Mouse (Mus musculus) monocyte, adult 5-6 weeks (primary cell): ENCODE measurements around the gene Csde1. TPM values are rescaled to one million over a fixed set of nuclear protein-coding genes. Genes with fewer than 3 reads are reported as not detected.

Source experiments
- ATAC-seq: fragments of 153-309, 156-312 bp; replicated peaks from 2 replicates; pipeline ENCODE4 v1.8.0; 2017; ENCODE audit warnings: mild to moderate bottlenecking; ENCODE audit not compliant: low TSS enrichment, insufficient number of reproducible peaks, severe bottlenecking, poor library complexity, low FRiP score
- total RNA-seq: library from RNA; stranded (forward); fragments of 200-1000, 200-491, 200-594 nt; gene quantifications from 3 replicates; pipeline ENCODE4 v1.2.3, GENCODE M21; 2017

Gene Csde1
- total RNA-seq, 1 experiment from 2014 or later: 853 TPM

GRCm38 (mm10) chr3:103056016-103056595 is 35.9 kb downstream of the Csde1 start:
- ATAC-seq: no peak

- peak; percentile 25; the same call in 1 of the 2 replicates for ATAC-seq
These were observed 37.5 kb downstream of the Csde1 start for GRCm38 (mm10) chr3:103057752-103058151.

- peak; percentile 91 for ATAC-seq
These were observed 38.3 kb downstream of the Csde1 start, which contains the start of gene Nras for GRCm38 (mm10) chr3:103058207-103059157. Gene Nras, plus strand, starts transcription at chr3:103058285.

- no peak for ATAC-seq
These were observed 46.7 kb downstream of the Csde1 start for GRCm38 (mm10) chr3:103066927-103067326.

- ATAC-seq: no peak
These were observed 48.7 kb downstream of the Csde1 start for GRCm38 (mm10) chr3:103068971-103069370.

- ATAC-seq: no peak
These were observed 53.5 kb downstream of the Csde1 start, which contains the start of gene Ampd1 for GRCm38 (mm10) chr3:103073771-103074170. Gene Ampd1, plus strand, starts transcription at chr3:103074014.

- no peak for ATAC-seq
These were observed 55.6 kb downstream of the Csde1 start for GRCm38 (mm10) chr3:103075871-103076270.

- ATAC-seq: no peak
These were observed 56.2 kb downstream of the Csde1 start for GRCm38 (mm10) chr3:103076476-103076875.

GRCm38 (mm10) chr3:103079301-103079700 is 59.1 kb downstream of the Csde1 start:
- no peak for ATAC-seq

GRCm38 (mm10) chr3:103081051-103081450 is 60.8 kb downstream of the Csde1 start:
- ATAC-seq: no peak

- no peak for ATAC-seq
These were observed 61.7 kb downstream of the Csde1 start for GRCm38 (mm10) chr3:103081861-103082453.

- no peak for ATAC-seq
These were observed 62.5 kb downstream of the Csde1 start for GRCm38 (mm10) chr3:103082761-103083160.

- no peak for ATAC-seq
These were observed 65.8 kb downstream of the Csde1 start for GRCm38 (mm10) chr3:103085986-103086385.

GRCm38 (mm10) chr3:103091753-103092152 is 71.5 kb downstream of the Csde1 start:
- ATAC-seq: no peak

- ATAC-seq: no peak
These were observed 78.4 kb downstream of the Csde1 start for GRCm38 (mm10) chr3:103098662-103099061.

- ATAC-seq: no peak
These were observed 79.4 kb downstream of the Csde1 start for GRCm38 (mm10) chr3:103099667-103100066.

- no peak for ATAC-seq
These were observed 80.5 kb downstream of the Csde1 start for GRCm38 (mm10) chr3:103100735-103101134.

GRCm38 (mm10) chr3:103101194-103101593 is 81.0 kb downstream of the Csde1 start:
- ATAC-seq: no peak

- ATAC-seq: no peak
These were observed 81.7 kb downstream of the Csde1 start for GRCm38 (mm10) chr3:103101909-103102308.
